Mouse (Mus musculus) cerebellum, adult 2 months (tissue): Measurements from ENCODE around the gene Cabp2. TPM values are rescaled to one million over a fixed set of nuclear protein-coding genes. Genes with fewer than 3 reads are reported as not detected.

ENCODE experiments used
- DNase-seq, 2 experiments: peaks; one replicate each; pipeline ENCODE4 v3.0.0; 2021
- H3K27ac ChIP-seq: fragments of 200-500 bp; 2 replicates; pipeline ENCODE4 v1.5.1; 2012; ENCODE audit warnings: low read length, control low read depth, inconsistent platforms; ENCODE audit not compliant: insufficient read depth
- H3K27me3 ChIP-seq: fragments of 200-500 bp; 2 replicates; pipeline ENCODE4 v1.6.1; 2012; ENCODE audit warnings: inconsistent platforms, mild to moderate bottlenecking, low read length, moderate library complexity; ENCODE audit not compliant: control insufficient read depth, insufficient read depth
- H3K4me1 ChIP-seq: fragments of 200-500 bp; 2 replicates; pipeline ENCODE4 v1.6.1; 2011; ENCODE audit warnings: low read length; ENCODE audit not compliant: control insufficient read depth, insufficient read depth
- H3K4me3 ChIP-seq: fragments of 200-500 bp; replicated peaks from 2 replicates; pipeline ENCODE3; 2011; ENCODE audit warnings: mild to moderate bottlenecking, low read depth, low read length, control low read depth; ENCODE audit not compliant: insufficient read depth
- CTCF ChIP-seq: fragments of 200-500 bp; IDR thresholded peaks from 2 replicates; pipeline ENCODE4 v1.5.1; 2011; ENCODE audit warnings: low read depth, mild to moderate bottlenecking, control low read depth, low read length, moderate library complexity, borderline replicate concordance; ENCODE audit not compliant: insufficient read depth
- POLR2A ChIP-seq: fragments of 200-500 bp; IDR thresholded peaks from 2 replicates; pipeline ENCODE4 v1.6.1; 2011; ENCODE audit warnings: low read length, control low read depth, borderline replicate concordance; ENCODE audit not compliant: insufficient read depth
- WGBS: fragments of 180-500 bp; shearing (Covaris S2); methylation state at CpG from one replicate; pipeline ENCODE4 v1.1.7; 2018; 5-methylcytosine and 5-hydroxymethylcytosine counted together
- polyA plus RNA-seq: library from polyadenylated mRNA; depleted of rRNA; stranded (reverse); fragments of >200 nt; gene quantifications from 2 replicates; pipeline ENCODE4 v1.2.3, GENCODE M21; 2012

Cabp2 gene
- polyA plus RNA-seq, 1 experiment: 5.5 TPM

DNA sequence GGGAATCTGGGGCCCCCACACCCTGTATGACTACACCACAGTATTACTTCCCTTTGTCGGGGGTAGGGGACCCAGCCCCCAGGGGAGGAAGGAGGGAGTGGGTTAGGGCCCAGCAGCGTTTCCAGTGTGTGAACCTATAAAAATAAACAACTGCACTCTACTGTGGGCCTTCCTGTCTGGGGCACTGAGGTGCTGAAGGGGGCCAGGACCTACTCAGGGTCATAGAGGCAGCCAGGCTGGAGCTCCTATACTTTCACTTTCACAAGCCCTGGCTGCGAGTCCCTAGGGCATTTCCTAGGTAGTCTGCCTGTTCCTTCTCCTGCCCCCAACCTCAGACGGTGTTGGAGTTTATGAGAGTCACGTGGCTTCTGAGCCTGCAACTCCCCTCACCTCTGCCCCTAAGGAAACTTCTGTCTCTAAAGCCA, 32.4 kb downstream of the Cabp2 start:
- peaks cover 51% of the 10 kb centered on the region for H3K4me1 ChIP-seq
- no peak for TF ChIP-seq POLR2A
- H3K27ac ChIP-seq: peak overlapping the region; percentile 82
- no peak for DNase-seq
- WGBS: 40% methylated on average over 5 of the region's 5 CpGs
- no peak overlapping the region for H3K4me3 ChIP-seq
- H3K27me3 ChIP-seq: no peaks in the 10 kb centered on the region

DNA sequence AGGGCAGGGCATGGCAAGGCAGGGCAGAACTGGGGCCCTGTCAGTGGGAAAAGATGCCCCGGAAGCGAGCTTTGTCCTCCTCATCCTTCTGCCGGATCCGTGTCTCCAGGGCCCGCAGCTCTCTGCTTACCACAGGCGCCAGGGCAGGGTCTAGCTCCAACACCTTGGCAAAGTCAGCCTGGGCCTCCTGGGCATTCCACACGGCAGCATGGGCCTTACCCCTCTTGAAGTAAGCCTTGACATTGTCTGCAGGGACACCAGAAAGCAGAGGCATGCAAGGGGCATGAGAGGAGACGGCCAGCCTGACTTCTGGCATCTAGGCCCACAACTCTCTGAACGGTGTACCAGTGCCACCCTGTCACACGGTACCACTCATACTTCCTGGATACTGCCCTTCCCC, 33.2 kb downstream of the Cabp2 start:
- 34% methylated on average over 10 of the region's 10 CpGs for WGBS
- no peak for TF ChIP-seq POLR2A
- TF ChIP-seq CTCF: no peak
- Histone ChIP-seq H3K4me1 (peaks cover 51% of the 10 kb centered on the region), H3K27ac (peak overlapping the region; percentile 82), H3K4me3 (no peak overlapping the region), H3K27me3 (no peaks in the 10 kb centered on the region)
- no peak for DNase-seq

- peak overlapping the region; percentile 82 for H3K27ac ChIP-seq
- no peak overlapping the region for H3K4me3 ChIP-seq
- no peaks in the 10 kb centered on the region for H3K27me3 ChIP-seq
- no peak for DNase-seq
- peaks cover 51% of the 10 kb centered on the region for H3K4me1 ChIP-seq
- TF ChIP-seq CTCF (no peak), POLR2A (no peak)
- WGBS: 71% methylated on average over 10 of the region's 10 CpGs
Observed at GRCm38 (mm10) chr19:4115144-4115543, 33.8 kb downstream of the Cabp2 start.

DNA sequence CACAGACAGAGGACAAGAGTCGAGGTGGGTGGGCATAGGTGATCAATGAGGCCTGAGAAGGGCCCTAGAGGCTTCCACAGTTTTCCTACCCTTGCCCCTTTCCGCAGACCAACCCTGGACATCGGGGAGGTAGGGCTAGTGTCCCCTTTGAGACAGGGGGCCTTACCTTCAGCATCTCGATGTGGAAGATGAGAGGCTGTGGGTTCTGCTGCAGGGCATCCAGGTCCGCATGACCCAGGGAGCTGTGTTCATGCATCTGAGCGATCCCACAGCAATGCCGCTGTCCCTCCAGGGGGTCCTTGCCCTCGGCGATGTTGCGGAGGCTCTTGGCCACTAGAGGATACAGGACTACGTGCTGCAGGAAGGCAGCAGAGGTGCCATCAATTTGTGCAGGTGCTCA, 34.4 kb downstream of the Cabp2 start:
- 71% methylated on average over 11 of the region's 11 CpGs for WGBS
- no peak for DNase-seq
- no peak overlapping the region for H3K27ac ChIP-seq
- TF ChIP-seq CTCF (no peak), POLR2A (no peak)
- H3K4me1 ChIP-seq: peaks cover 48% of the 10 kb centered on the region
- H3K4me3 ChIP-seq: no peak overlapping the region
- H3K27me3 ChIP-seq: no peaks in the 10 kb centered on the region

DNA sequence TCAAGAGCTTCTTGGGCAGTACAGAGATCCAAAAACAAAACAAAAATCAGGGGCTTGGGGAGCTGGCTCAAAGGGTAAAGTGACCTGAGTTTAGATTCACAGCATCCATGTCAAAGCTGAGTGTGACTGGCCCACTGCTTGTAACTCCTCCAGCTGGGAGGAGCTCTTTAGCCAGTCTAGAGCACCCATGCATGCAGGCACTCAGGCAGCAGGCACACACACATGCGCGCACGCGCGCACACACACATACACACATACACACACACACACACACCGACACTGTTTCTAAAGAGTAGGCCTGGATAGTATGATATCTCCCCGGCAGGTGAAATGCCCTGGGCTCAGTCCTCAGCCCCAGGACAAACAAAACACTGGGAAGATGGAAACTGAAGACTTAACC, 35.6 kb downstream of the Cabp2 start:
- no peak overlapping the region for H3K27ac ChIP-seq
- 95% methylated on average over 7 of the region's 7 CpGs for WGBS
- no peak overlapping the region for H3K4me3 ChIP-seq
- no peak for TF ChIP-seq POLR2A
- TF ChIP-seq CTCF: no peak
- peaks cover 37% of the 10 kb centered on the region for H3K4me1 ChIP-seq
- no peak for DNase-seq
- no peaks in the 10 kb centered on the region for H3K27me3 ChIP-seq

GRCm38 (mm10) chr19:4118350-4118749, 37.0 kb downstream of the Cabp2 start:
- H3K4me3 ChIP-seq: no peak overlapping the region
- H3K4me1 ChIP-seq: peaks cover 24% of the 10 kb centered on the region
- no peaks in the 10 kb centered on the region for H3K27me3 ChIP-seq
- no peak for DNase-seq
- H3K27ac ChIP-seq: no peak overlapping the region
- no peak for TF ChIP-seq CTCF
- TF ChIP-seq POLR2A: no peak
- 92% methylated on average over 2 of the region's 2 CpGs for WGBS

DNA sequence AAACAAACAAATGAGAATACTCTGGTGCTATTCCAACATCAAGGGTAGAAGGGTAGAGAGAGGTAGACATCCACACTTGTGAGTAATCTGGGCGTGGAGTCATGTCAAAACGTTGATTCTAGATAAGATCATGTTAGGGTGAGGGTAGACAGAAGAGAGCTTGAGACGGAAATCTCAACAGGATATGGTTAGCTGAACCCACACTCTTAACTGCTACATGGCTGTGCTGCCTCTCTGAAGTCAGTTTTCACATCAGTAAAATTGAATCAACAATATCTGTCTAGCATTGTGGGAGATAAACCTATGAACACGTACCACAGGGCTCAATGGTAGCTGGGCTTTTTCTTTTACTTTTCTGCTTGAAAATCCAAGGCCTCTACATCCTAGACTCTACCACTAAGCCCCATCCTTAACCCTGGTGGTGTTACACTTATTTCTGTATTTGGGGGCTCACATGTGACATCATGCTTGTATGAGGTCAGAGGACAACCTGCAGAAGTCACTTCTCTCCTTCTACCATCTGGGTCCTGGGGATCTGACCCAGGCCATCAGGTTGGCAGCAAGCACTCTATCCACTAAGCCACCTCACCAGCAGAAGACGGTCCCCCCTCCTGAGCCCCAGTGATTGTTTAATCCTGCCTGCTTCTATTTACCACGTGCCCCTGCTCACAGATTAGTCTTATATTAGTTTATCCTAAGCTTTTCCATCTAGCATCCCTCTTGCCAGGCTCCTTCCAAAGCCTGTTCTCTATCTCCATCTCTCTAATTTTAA, 38.5 kb downstream of the Cabp2 start:
- Histone ChIP-seq H3K4me1 (peaks cover 10% of the 10 kb centered on the region), H3K27ac (no peak overlapping the region), H3K4me3 (no peak overlapping the region), H3K27me3 (no peaks in the 10 kb centered on the region)
- 89% methylated on average over 6 of the region's 6 CpGs for WGBS
- TF ChIP-seq CTCF (no peak), POLR2A (no peak)
- DNase-seq: peak in 1 of 2 experiments; percentile 4

- TF ChIP-seq POLR2A: no peak
- TF ChIP-seq CTCF: no peak
- Histone ChIP-seq H3K27me3 (no peaks in the 10 kb centered on the region), H3K27ac (no peak overlapping the region), H3K4me1 (peaks cover 4% of the 10 kb centered on the region; the same call in 1 of the 2 replicates), H3K4me3 (no peak overlapping the region)
- 96% methylated on average over 2 of the region's 2 CpGs for WGBS
- no peak for DNase-seq
Observed at GRCm38 (mm10) chr19:4120496-4120895, 39.1 kb downstream of the Cabp2 start.
